Comparison of ENCODE assay signal across 8 mouse cellular contexts in the genomic region with DNA sequence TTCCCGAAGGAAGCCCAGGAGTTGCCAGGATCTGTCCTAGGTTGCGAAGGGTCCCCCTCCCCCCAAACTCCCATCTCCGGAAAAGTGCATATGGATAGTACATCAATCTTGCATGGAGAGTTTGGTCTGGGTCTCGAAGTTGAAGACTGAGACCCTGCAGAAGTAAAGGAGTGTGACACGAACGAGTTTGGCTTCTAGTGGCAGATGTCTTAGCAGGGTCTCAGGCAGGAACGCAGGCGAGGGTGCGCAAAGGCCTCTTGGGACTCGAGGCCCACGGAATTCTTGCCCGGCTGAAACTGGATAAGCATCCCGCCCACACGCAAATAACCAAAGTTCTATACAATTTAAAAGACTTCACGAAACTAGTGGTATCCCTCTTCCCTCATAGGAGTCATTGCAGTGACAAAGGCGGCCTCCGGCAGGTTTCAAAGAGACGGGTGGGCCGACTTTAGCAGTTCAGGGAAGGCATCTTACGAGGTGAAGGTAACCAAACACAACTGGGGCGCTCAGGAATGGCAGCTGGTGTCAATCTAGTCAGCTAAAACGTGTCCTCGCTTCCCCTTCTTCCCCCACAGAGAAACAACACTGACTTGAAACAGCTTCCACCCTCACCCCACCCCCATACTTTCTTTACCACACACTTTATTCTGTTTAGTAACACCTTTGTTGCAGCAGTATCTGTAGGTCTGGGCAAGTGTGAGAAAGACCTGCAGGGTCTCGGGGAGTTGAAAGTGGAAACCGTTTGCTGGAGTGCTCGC.
DNase-seq lines count a peak whose midpoint lies in the region; ATAC-seq and TF ChIP-seq lines count a peak whose summit lies in the region.

No protein-coding gene starts in this region.

- H3K4me1 ChIP-seq in hindbrain, embryonic 14.5 days (replicated peaks; ENCODE audit: control insufficient read depth, insufficient read depth, low read length), result no peaks in the 10 kb centered on the region; the same call in 1 of the 2 replicates
- peaks cover 9% of the 10 kb centered on the region; the same call in 1 of the 2 replicates for H3K4me1 ChIP-seq in midbrain, embryonic 14.5 days (ENCODE audit: control insufficient read depth, insufficient read depth, low read length)

- H3K4me2 ChIP-seq in hindbrain, embryonic 14.5 days (replicated peaks), result peak overlapping the region; percentile 34
- peak overlapping the region; percentile 26 for H3K4me2 ChIP-seq in midbrain, embryonic 14.5 days (ENCODE audit: low read length)

- 6% methylated on average over 26 of the region's 26 CpGs for WGBS in hindbrain, embryonic 14.5 days
- WGBS in midbrain, embryonic 14.5 days, result 9% methylated on average over 26 of the region's 26 CpGs

- no peaks in the 10 kb centered on the region for H3K36me3 ChIP-seq in hindbrain, embryonic 14.5 days (replicated peaks; ENCODE audit: control insufficient read depth, insufficient read depth)
- no peaks in the 10 kb centered on the region for H3K36me3 ChIP-seq in midbrain, embryonic 14.5 days (ENCODE audit: control insufficient read depth, insufficient read depth, low read length)

- H3K27me3 ChIP-seq in hindbrain, embryonic 14.5 days (ENCODE audit: control insufficient read depth, insufficient read depth, low read length), result peaks cover 60% of the 10 kb centered on the region
- peaks cover 55% of the 10 kb centered on the region for H3K27me3 ChIP-seq in midbrain, embryonic 14.5 days (ENCODE audit: control insufficient read depth, insufficient read depth, low read length)

- no peak overlapping the region for H3K9ac ChIP-seq in hindbrain, embryonic 14.5 days
- no peak overlapping the region for H3K9ac ChIP-seq in midbrain, embryonic 14.5 days (replicated peaks; ENCODE audit: low read length)

- no peak overlapping the region for H3K4me3 ChIP-seq in layer of hippocampus, adult 2 months
- no peak overlapping the region for H3K4me3 ChIP-seq in hindbrain, embryonic 14.5 days (replicated peaks; ENCODE audit: low read length)
- H3K4me3 ChIP-seq in midbrain, embryonic 14.5 days (replicated peaks; ENCODE audit: low read depth, low read length), result no peak overlapping the region

- DNase-seq in layer of hippocampus, adult 2 months (ENCODE audit: low spot score in 2 of 2), result no peak
- no peak for DNase-seq in layer of hippocampus, adult 11-12 months (ENCODE audit: low spot score)
- DNase-seq in embryo, embryonic 11 days, result peak; percentile 41
- DNase-seq in hindbrain, embryonic 14.5 days (ENCODE audit: low spot score), result no peak
- peak; percentile 25 for DNase-seq in midbrain, embryonic 14.5 days
- no peak for DNase-seq in urinary bladder, postnatal 14 days (ENCODE audit: low spot score)
- DNase-seq in adrenal gland, postnatal 25 days, result no peak

- no peaks in the 10 kb centered on the region for H3K9me3 ChIP-seq in hindbrain, embryonic 14.5 days (ENCODE audit: control insufficient read depth, low read length)
- H3K9me3 ChIP-seq in midbrain, embryonic 14.5 days (ENCODE audit: control insufficient read depth, low read length), result no peaks in the 10 kb centered on the region

- peak overlapping the region; percentile 18; the same call in 1 of the 2 replicates for H3K27ac ChIP-seq in layer of hippocampus, adult 2 months
- no peak overlapping the region for H3K27ac ChIP-seq in hindbrain, embryonic 14.5 days
- no peak overlapping the region for H3K27ac ChIP-seq in midbrain, embryonic 14.5 days (replicated peaks; ENCODE audit: low read depth, low read length)

- no peak for ATAC-seq in hindbrain, embryonic 14.5 days (ENCODE audit: low FRiP score)
- no peak for ATAC-seq in midbrain, embryonic 14.5 days (ENCODE audit: low FRiP score, low TSS enrichment)
- ATAC-seq in erythroid progenitor cell, adult 5-6 weeks (replicated peaks; ENCODE audit: low FRiP score, poor library complexity, severe bottlenecking), result no peak

- TF ChIP-seq CTCF in layer of hippocampus, adult 2 months (conservative IDR thresholded peaks at IDR 0.05), result no peak

Comparison
In these comparisons a context has a peak if more than half of its experiments do, and no peak if none do; other contexts are left out.
1. DNase-seq: peak in embryo, embryonic 11 days (single experiment) and midbrain, embryonic 14.5 days (single experiment); none in layer of hippocampus, adult 2 months (0 of 2), layer of hippocampus, adult 11-12 months (single experiment), hindbrain, embryonic 14.5 days (single experiment), urinary bladder, postnatal 14 days (single experiment) and adrenal gland, postnatal 25 days (single experiment).